Mouse (Mus musculus): ENCODE results near the gene Calcrl. TPM values are rescaled to one million over a fixed set of nuclear protein-coding genes. Genes with fewer than 3 reads are reported as not detected.
A peak's percentile ranks its signal among the peaks of the same experiment; 100 is the strongest.

Calcrl gene
- polyA plus RNA-seq, 1 experiment from 2014 or later = 12.8 TPM

DNA sequence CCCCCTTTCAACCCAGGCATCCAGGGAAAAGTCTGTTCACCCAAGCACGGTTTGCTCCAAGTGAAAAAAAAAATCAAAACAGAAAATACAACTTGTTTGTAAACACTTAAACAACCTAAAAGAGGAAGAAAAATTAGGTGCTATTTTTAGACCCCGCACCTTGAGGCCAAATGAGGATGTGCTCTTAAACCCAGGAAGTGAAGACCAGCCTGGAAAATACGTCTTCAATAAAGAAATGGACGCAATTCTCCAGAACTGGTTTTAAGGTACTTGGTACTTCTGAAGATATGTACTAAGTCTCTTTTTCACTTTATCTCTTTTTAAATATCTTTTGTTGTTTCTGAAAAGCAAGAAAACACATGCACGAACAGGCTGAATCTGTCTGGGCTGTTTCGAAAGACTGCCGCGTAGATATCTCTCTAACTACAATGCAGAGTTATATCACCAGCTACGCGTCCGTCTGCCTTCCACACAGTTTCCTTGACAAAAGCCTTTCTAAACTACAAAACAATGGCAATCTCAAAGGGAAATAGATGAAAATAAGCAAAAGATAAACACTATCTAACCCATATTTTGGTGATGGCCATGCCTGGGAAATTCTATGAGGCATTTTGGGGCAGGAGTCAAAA is 37.7 kb downstream of the Calcrl start:
- ATAC-seq (0 out of 2 replicates have a peak, but pooled peaks have one; percentile 28), DNase-seq (no peak)
- H3K4me1 ChIP-seq (ENCODE audit: insufficient read depth) = peaks cover 22% of the 10 kb centered on the region
- no peaks in the 10 kb centered on the region for H3K36me3 ChIP-seq (replicated peaks; ENCODE audit: insufficient read depth, low read length)
- H3K4me3 ChIP-seq (ENCODE audit: low read depth, low read length) = peak overlapping the region; percentile 32
- TF ChIP-seq CTCF (IDR thresholded peaks at IDR 0.05; ENCODE audit: low read depth) (no peak), EP300 (IDR thresholded peaks at IDR 0.05; ENCODE audit: low read depth) (no peak)
- H3K9me3 ChIP-seq (ENCODE audit: low read length) = no peaks in the 10 kb centered on the region
- H3K27ac ChIP-seq (ENCODE audit: low read depth) = peak overlapping the region; percentile 58
- H3K9ac ChIP-seq (replicated peaks) = peak overlapping the region; percentile 12; the same call in 1 of the 2 replicates
- H3K4me2 ChIP-seq (ENCODE audit: low read depth, low read length) = peak overlapping the region; percentile 63
- 31% methylated on average over 11 of the region's 11 CpGs for WGBS (ENCODE audit: insufficient replicate concordance)
- no peaks in the 10 kb centered on the region for H3K27me3 ChIP-seq (ENCODE audit: insufficient read depth, low read length)

DNA sequence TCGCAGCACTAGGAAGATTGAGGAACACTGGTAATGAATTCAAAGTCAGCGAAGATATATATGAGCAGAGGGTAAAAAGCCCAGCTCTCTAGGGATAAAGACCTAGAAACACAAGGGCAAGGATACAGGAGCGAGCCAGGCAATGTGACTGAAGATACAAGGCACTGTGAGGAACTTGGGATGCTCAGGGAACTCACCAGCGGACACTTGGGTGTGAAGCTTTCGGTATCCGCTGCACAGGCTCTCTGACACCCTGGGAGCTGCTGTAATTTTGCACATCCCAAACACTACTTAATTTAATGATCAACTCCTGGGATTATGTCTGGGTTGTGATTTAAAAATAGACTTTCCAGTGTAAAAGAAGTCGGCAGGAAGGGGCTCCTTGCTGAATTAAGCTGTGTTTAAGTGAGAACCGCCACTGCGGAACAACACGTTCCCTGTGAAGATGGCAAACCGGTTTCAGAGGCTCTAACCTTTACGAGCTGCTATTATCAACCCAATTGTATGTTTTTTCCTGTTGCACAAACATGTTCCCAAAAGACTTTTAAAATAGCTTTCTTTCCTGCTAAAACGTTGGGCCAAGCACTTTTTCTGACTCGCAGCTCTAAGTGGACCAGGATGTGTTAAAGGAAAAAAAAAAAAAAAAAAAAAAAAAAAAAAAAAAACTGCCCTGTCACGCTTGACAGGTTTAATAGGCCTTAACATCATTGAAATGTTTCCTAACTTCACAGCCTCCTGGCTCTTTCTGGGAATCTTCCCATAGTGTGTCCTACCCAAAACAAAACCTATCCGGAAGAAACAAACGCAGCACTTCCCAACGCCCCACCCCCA is 38.4 kb downstream of the Calcrl start:
- peak; percentile 35 for ATAC-seq
- peak; percentile 22 for DNase-seq

DNA sequence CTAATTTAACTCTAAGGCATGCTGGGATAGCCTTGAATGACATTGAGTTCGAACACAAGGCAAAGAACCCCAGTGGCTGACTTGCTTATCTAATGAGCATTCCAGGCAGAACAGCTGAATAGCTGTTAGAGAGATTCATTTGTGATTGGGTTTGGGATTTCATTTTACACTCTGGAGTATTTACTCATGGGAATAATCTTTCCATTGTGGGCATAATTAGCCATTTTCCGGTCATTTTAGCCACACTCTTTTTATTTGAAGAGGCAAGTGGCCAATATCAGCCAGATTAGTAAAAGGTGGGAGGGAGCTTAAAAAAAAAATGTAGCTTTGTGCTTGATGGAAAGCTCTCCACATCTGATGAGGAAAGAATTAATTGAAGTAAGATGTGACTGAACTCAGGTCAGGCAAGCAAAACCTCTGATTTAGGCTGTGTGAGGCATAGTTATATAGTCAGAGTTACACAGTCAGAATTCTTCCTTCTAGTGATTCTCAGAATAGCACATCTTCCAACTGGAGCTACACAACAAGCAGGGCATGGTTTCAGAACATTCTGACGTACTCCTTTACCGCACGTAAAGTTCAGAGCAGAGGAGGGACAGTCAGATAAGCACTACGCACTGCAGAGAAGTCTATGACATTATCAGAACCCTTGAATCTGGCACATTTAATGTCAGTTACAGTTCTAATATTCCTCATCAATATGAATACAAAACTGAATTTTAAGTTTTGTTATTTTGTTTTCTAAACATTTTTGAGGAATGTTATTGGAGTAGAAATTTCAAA is 40.1 kb downstream of the Calcrl start:
- ATAC-seq = peak; percentile 58
- H3K4me1 ChIP-seq (ENCODE audit: insufficient read depth) = peaks cover 31% of the 10 kb centered on the region

More for the DNA sequence above, 38.4 kb downstream of the Calcrl start:
- Histone ChIP-seq H3K36me3 (replicated peaks; ENCODE audit: insufficient read depth, low read length) (no peaks in the 10 kb centered on the region), H3K4me1 (ENCODE audit: insufficient read depth) (peaks cover 25% of the 10 kb centered on the region), H3K9me3 (ENCODE audit: low read length) (no peaks in the 10 kb centered on the region), H3K27ac (ENCODE audit: low read depth) (peak overlapping the region; percentile 58), H3K4me2 (ENCODE audit: low read depth, low read length) (peak overlapping the region; percentile 63), H3K9ac (replicated peaks) (0 out of 2 replicates have a peak overlapping the region, but pooled peaks have one; percentile 12), H3K4me3 (ENCODE audit: low read depth, low read length) (peak overlapping the region; percentile 32), H3K27me3 (ENCODE audit: insufficient read depth, low read length) (no peaks in the 10 kb centered on the region)
- TF ChIP-seq CTCF (IDR thresholded peaks at IDR 0.05; ENCODE audit: low read depth) = no peak
- TF ChIP-seq EP300 (IDR thresholded peaks at IDR 0.05; ENCODE audit: low read depth) = peak; percentile 56; the same call in 1 of the 2 replicates
- WGBS (ENCODE audit: insufficient replicate concordance) = 60% methylated on average over 18 of the region's 18 CpGs

GRCm38 (mm10) chr2:84383828-84384227 is 41.4 kb downstream of the Calcrl start:
- 61% methylated on average over 4 of the region's 4 CpGs for WGBS (ENCODE audit: insufficient replicate concordance)
- peak; percentile 28; the same call in 1 of the 2 replicates for ATAC-seq

More for the DNA sequence above, 40.1 kb downstream of the Calcrl start:
- no peaks in the 10 kb centered on the region for H3K27me3 ChIP-seq (ENCODE audit: insufficient read depth, low read length)
- H3K27ac ChIP-seq (ENCODE audit: low read depth) = peak overlapping the region; percentile 34; the same call in 1 of the 2 replicates
- H3K4me2 ChIP-seq (ENCODE audit: low read depth, low read length) = no peak overlapping the region
- TF ChIP-seq EP300 (IDR thresholded peaks at IDR 0.05; ENCODE audit: low read depth) = peak; percentile 60; the same call in 1 of the 2 replicates
- no peak for TF ChIP-seq CTCF (IDR thresholded peaks at IDR 0.05; ENCODE audit: low read depth)
- no peak overlapping the region for H3K9ac ChIP-seq (replicated peaks)
- no peak for DNase-seq
- H3K36me3 ChIP-seq (replicated peaks; ENCODE audit: insufficient read depth, low read length) = no peaks in the 10 kb centered on the region
- H3K9me3 ChIP-seq (ENCODE audit: low read length) = no peaks in the 10 kb centered on the region
- no peak overlapping the region for H3K4me3 ChIP-seq (ENCODE audit: low read depth, low read length)
- WGBS (ENCODE audit: insufficient replicate concordance) = 66% methylated on average over 6 of the region's 6 CpGs

DNA sequence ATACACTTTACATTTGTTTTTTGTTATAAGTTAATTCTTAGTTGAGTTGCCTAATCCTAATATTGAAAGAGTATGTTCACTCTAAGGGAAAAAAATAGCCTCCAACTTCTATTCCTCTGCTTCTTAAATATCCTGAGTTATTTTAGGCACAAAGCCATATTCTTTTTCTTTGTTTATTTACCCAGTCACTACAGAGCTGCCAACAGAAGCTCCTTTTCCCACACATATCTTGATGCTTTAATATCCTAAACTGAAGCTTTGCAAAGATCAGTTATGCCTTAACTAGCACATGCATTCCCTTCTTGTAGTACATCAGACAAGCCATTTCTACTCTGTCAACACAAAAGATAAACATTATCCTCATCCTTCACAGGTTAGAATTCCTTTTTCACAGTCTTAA is 42.7 kb downstream of the Calcrl start:
- H3K27me3 ChIP-seq (ENCODE audit: insufficient read depth, low read length) = no peaks in the 10 kb centered on the region
- no peak overlapping the region for H3K4me2 ChIP-seq (ENCODE audit: low read depth, low read length)
- no peak overlapping the region for H3K4me3 ChIP-seq (ENCODE audit: low read depth, low read length)
- no peaks in the 10 kb centered on the region for H3K9me3 ChIP-seq (ENCODE audit: low read length)
- no peak overlapping the region for H3K9ac ChIP-seq (replicated peaks)
- H3K36me3 ChIP-seq (replicated peaks; ENCODE audit: insufficient read depth, low read length) = no peaks in the 10 kb centered on the region
- no peak for TF ChIP-seq CTCF (IDR thresholded peaks at IDR 0.05; ENCODE audit: low read depth)
- no peak for TF ChIP-seq EP300 (IDR thresholded peaks at IDR 0.05; ENCODE audit: low read depth)
- no peak overlapping the region for H3K27ac ChIP-seq (ENCODE audit: low read depth)
- DNase-seq = no peak
- ATAC-seq = no peak
- H3K4me1 ChIP-seq (ENCODE audit: insufficient read depth) = peaks cover 28% of the 10 kb centered on the region

More at GRCm38 (mm10) chr2:84383828-84384227, 41.4 kb downstream of the Calcrl start:
- no peaks in the 10 kb centered on the region for H3K27me3 ChIP-seq (ENCODE audit: insufficient read depth, low read length)
- H3K9ac ChIP-seq (replicated peaks) = no peak overlapping the region
- H3K36me3 ChIP-seq (replicated peaks; ENCODE audit: insufficient read depth, low read length) = no peaks in the 10 kb centered on the region
- DNase-seq = no peak
- H3K4me1 ChIP-seq (ENCODE audit: insufficient read depth) = peaks cover 31% of the 10 kb centered on the region
- H3K4me2 ChIP-seq (ENCODE audit: low read depth, low read length) = no peak overlapping the region
- no peak overlapping the region for H3K4me3 ChIP-seq (ENCODE audit: low read depth, low read length)
- H3K27ac ChIP-seq (ENCODE audit: low read depth) = no peak overlapping the region
- H3K9me3 ChIP-seq (ENCODE audit: low read length) = no peaks in the 10 kb centered on the region
- TF ChIP-seq CTCF (IDR thresholded peaks at IDR 0.05; ENCODE audit: low read depth) (no peak), EP300 (IDR thresholded peaks at IDR 0.05; ENCODE audit: low read depth) (no peak)

All from liver, postnatal 0 days (tissue).